Comparison of ENCODE assay signal across 28 mouse cellular contexts in genomic region chr17:47006741-47007140, GRCm38 (mm10). TPM values are rescaled to one million over a fixed set of nuclear protein-coding genes. Genes with fewer than 3 reads are reported as not detected.
DNase-seq lines count a peak whose midpoint lies in the region; ATAC-seq and TF ChIP-seq lines count a peak whose summit lies in the region.
"Had no signal": no experiment of that assay in that cellular context is flagged by ENCODE, and none has a peak within 500 bp of the region (broad histone marks: within the 10 kb centered on the region; RNA-seq: fewer than 3 reads in every experiment).

No protein-coding gene starts in this region.

- WGBS in heart, embryonic 15.5 days: 87% methylated on average over 9 of the region's 9 CpGs
- 77% methylated on average over 5 of the region's 9 CpGs for WGBS in limb, embryonic 12.5 days
- 92% methylated on average over 9 of the region's 9 CpGs for WGBS in limb, embryonic 10.5 days

- H3K9me3 ChIP-seq in heart, embryonic 15.5 days (replicated peaks): no peaks in the 10 kb centered on the region
- no peaks in the 10 kb centered on the region for H3K9me3 ChIP-seq in limb, embryonic 12.5 days
- no peaks in the 10 kb centered on the region for H3K9me3 ChIP-seq in limb, embryonic 10.5 days (replicated peaks)
- H3K9me3 ChIP-seq: embryonic facial prominence, embryonic 15.5 days; forebrain, embryonic 12.5 days; kidney, embryonic 15.5 days; liver, embryonic 13.5 days; lung, embryonic 15.5 days; midbrain, embryonic 10.5 days; neural tube, embryonic 12.5 days had no signal

- peaks cover 44% of the 10 kb centered on the region for H3K4me1 ChIP-seq in heart, embryonic 15.5 days (replicated peaks)
- H3K4me1 ChIP-seq in limb, embryonic 12.5 days (replicated peaks): peaks cover 17% of the 10 kb centered on the region
- H3K4me1 ChIP-seq in limb, embryonic 10.5 days: peaks cover 32% of the 10 kb centered on the region

- H3K4me3 ChIP-seq in gastrocnemius, adult 2 months: peak overlapping the region; percentile 32
- no peak overlapping the region for H3K4me3 ChIP-seq in heart, embryonic 15.5 days
- no peak overlapping the region for H3K4me3 ChIP-seq in limb, embryonic 12.5 days (replicated peaks)
- no peak overlapping the region for H3K4me3 ChIP-seq in limb, embryonic 10.5 days
- H3K4me3 ChIP-seq: embryonic facial prominence, embryonic 15.5 days; forebrain, embryonic 12.5 days; kidney, embryonic 15.5 days; liver, embryonic 13.5 days; lung, embryonic 15.5 days; midbrain, embryonic 10.5 days; myocyte; neural tube, embryonic 12.5 days had no signal

- TF ChIP-seq CTCF in gastrocnemius, adult 2 months (IDR thresholded peaks at IDR 0.05): no peak

- ATAC-seq in heart, embryonic 15.5 days (replicated peaks; ENCODE audit: insufficient number of reproducible peaks, insufficient read depth, low FRiP score, low read depth): no peak
- ATAC-seq in limb, embryonic 12.5 days (ENCODE audit: insufficient number of reproducible peaks, insufficient read depth, low FRiP score, low TSS enrichment, low read depth): no peak
- ATAC-seq: activated CD4-positive, CD25-positive, alpha-beta regulatory T cell, adult 4 months; forebrain, postnatal 0 days; hindbrain, embryonic 16.5 days had no signal

- no peaks in the 10 kb centered on the region for H3K27me3 ChIP-seq in heart, embryonic 15.5 days
- no peaks in the 10 kb centered on the region for H3K27me3 ChIP-seq in limb, embryonic 12.5 days
- no peaks in the 10 kb centered on the region for H3K27me3 ChIP-seq in limb, embryonic 10.5 days (ENCODE audit: low read depth, poor library complexity, severe bottlenecking)
- H3K27me3 ChIP-seq: CH12.LX; embryonic facial prominence, embryonic 15.5 days; forebrain, embryonic 12.5 days; kidney, embryonic 15.5 days; liver, embryonic 13.5 days; lung, embryonic 15.5 days; neural tube, embryonic 12.5 days had no signal

- peak overlapping the region; percentile 15; the same call in 1 of the 2 replicates for H3K4me2 ChIP-seq in heart, embryonic 15.5 days
- H3K4me2 ChIP-seq in limb, embryonic 12.5 days: no peak overlapping the region
- H3K4me2 ChIP-seq: embryonic facial prominence, embryonic 15.5 days; forebrain, embryonic 12.5 days; kidney, embryonic 15.5 days; liver, embryonic 13.5 days; lung, embryonic 15.5 days; neural tube, embryonic 12.5 days had no signal

- no peak for DNase-seq in gastrocnemius, adult 2 months
- no peak for DNase-seq in gastrocnemius, postnatal 14 days
- DNase-seq in heart, adult 18-20 months: no peak
- DNase-seq in limb, embryonic 10.5 days (ENCODE audit: low spot score): no peak
- DNase-seq in brain, adult 2 months (ENCODE audit: low read depth, low spot score): peak; percentile 21
- DNase-seq: adrenal gland, adult 2 months; cerebellum, adult 2 months; cerebellum, postnatal 14 days; forebrain, postnatal 0 days; gastrocnemius, postnatal 10 days; kidney, adult 18-20 months; left cerebral cortex, postnatal 4 days; liver, embryonic 13.5 days; right cerebral cortex, adult 18-20 months; spleen, adult 18-20 months; thymus, postnatal 14 days had no signal

- H3K36me3 ChIP-seq in heart, embryonic 15.5 days: 0 out of 2 replicates have a peak, but pooled peaks cover 7% of the 10 kb centered on the region
- H3K36me3 ChIP-seq in limb, embryonic 12.5 days: peaks cover 11% of the 10 kb centered on the region
- peaks cover 14% of the 10 kb centered on the region for H3K36me3 ChIP-seq in limb, embryonic 10.5 days

- intact Hi-C loops in gastrocnemius, adult 2 months (cut with DNase I): no loop called here
- intact Hi-C loops in gastrocnemius, postnatal 14 days (cut with DNase I; ENCODE audit: low total_unique reads): no loop called here

- peak overlapping the region; percentile 73; the same call in 1 of the 2 replicates for H3K27ac ChIP-seq in gastrocnemius, adult 2 months
- H3K27ac ChIP-seq in heart, embryonic 15.5 days: peak overlapping the region; percentile 29
- H3K27ac ChIP-seq in limb, embryonic 12.5 days: 0 out of 2 replicates have a peak overlapping the region, but pooled peaks have one; percentile 9
- no peak overlapping the region for H3K27ac ChIP-seq in limb, embryonic 10.5 days
- H3K27ac ChIP-seq: embryonic facial prominence, embryonic 15.5 days; forebrain, embryonic 12.5 days; kidney, embryonic 15.5 days; liver, embryonic 13.5 days; lung, embryonic 15.5 days; midbrain, embryonic 10.5 days; neural tube, embryonic 12.5 days had no signal

- no peak overlapping the region for H3K9ac ChIP-seq in heart, embryonic 15.5 days
- no peak overlapping the region for H3K9ac ChIP-seq in limb, embryonic 12.5 days (replicated peaks)
- H3K9ac ChIP-seq: embryonic facial prominence, embryonic 15.5 days; forebrain, embryonic 12.5 days; forebrain, postnatal 0 days; kidney, embryonic 15.5 days; lung, embryonic 15.5 days; neural tube, embryonic 12.5 days had no signal

RNA-seq across cellular contexts. Expression of gene Ubr2, which starts 3.6 kb away (rescaled TPM):
- total RNA-seq in gastrocnemius, adult 2 months (2021): 10 to 100 TPM; 65.4 to 73.5 TPM
- 10 to 100 TPM; 30.9 to 42.1 TPM for total RNA-seq in gastrocnemius, postnatal 14 days (2021)
- 14.4 and 16.7 TPM in 2 replicates for polyA plus RNA-seq in heart, embryonic 15.5 days (2015; fragmentation: Nextera tagmentation; extraction: Ambion mirVana)
- total RNA-seq in heart, adult 18-20 months (2021): 10 to 100 TPM; 68.8 to 77.6 TPM
- 22.2 and 22.9 TPM in 2 replicates for polyA plus RNA-seq in limb, embryonic 12.5 days (2016; fragmentation: Nextera tagmentation; extraction: Ambion mirVana)
- 18.5 and 18.8 TPM in 2 replicates for polyA plus RNA-seq in limb, embryonic 10.5 days (2016; fragmentation: Nextera tagmentation; extraction: Ambion mirVana)
